Mouse (Mus musculus) myocyte (in vitro differentiated cells): ENCODE results near the gene Rilpl1. TPM values are rescaled to one million over a fixed set of nuclear protein-coding genes. Genes with fewer than 3 reads are reported as not detected.
A peak's percentile ranks its signal among the peaks of the same experiment; 100 is the strongest.
"Not testable (repeated sequence)": the region's sequence is repeated elsewhere in the genome, so short reads cannot be mapped to it uniquely, and the experiment has no call there.

Experiments used
- H3K27me3 ChIP-seq: one replicate; pipeline ENCODE4 v1.6.1; 2011; ENCODE audit not compliant: control insufficient read depth, insufficient read depth, insufficient read length
- H3K36me3 ChIP-seq: one replicate; pipeline ENCODE4 v1.6.1; 2011; ENCODE audit not compliant: control insufficient read depth, insufficient read depth
- H3K4me2 ChIP-seq: one replicate; pipeline ENCODE4 v1.6.1; 2011; ENCODE audit warnings: low read depth, control low read depth
- H3K4me3 ChIP-seq: one replicate; pipeline ENCODE4 v1.5.1; 2011; ENCODE audit warnings: mild to moderate bottlenecking, control low read depth, moderate library complexity
- H3K79me2 ChIP-seq: one replicate; pipeline ENCODE4 v1.6.1; 2011; ENCODE audit not compliant: control insufficient read depth, insufficient read depth
- H3ac ChIP-seq: one replicate; pipeline ENCODE4 v1.6.1; 2011; ENCODE audit not compliant: control insufficient read depth, insufficient read length
- CEBPB ChIP-seq: IDR thresholded peaks from 2 replicates; pipeline ENCODE4 v1.6.1; 2011; ENCODE audit warnings: mild to moderate bottlenecking, moderate library complexity; ENCODE audit not compliant: poor library complexity, insufficient read depth, severe bottlenecking
- E2F4 ChIP-seq: IDR thresholded peaks from one replicate; pipeline ENCODE4 v1.6.1; 2011; ENCODE audit warnings: mild to moderate bottlenecking, control low read depth, moderate library complexity; ENCODE audit not compliant: insufficient read depth
- MAX ChIP-seq: IDR thresholded peaks from one replicate; pipeline ENCODE4 v1.6.1; 2011; ENCODE audit warnings: low read depth, mild to moderate bottlenecking, control low read depth
- MYOD1 ChIP-seq, 3 experiments: IDR thresholded peaks; one replicate each; pipeline ENCODE4 v1.6.1; 2011; ENCODE audit warnings: control low read depth in 2 of 3, low read depth in 2 of 3, mild to moderate bottlenecking in 2 of 3, moderate library complexity in 1 of 3; ENCODE audit not compliant: insufficient read length in 2 of 3, control insufficient read depth in 1 of 3
- MYOG ChIP-seq, 3 experiments: IDR thresholded peaks; one replicate each; pipeline ENCODE4 v1.6.1; 2011; ENCODE audit warnings: control low read depth in 2 of 3, low read depth in 2 of 3, mild to moderate bottlenecking in 2 of 3; ENCODE audit not compliant: insufficient read length in 2 of 3, control insufficient read depth in 1 of 3, insufficient read depth in 1 of 3
- POLR2A ChIP-seq: IDR thresholded peaks from one replicate; pipeline ENCODE4 v1.6.1; 2011; ENCODE audit warnings: low read depth, mild to moderate bottlenecking, control low read depth, moderate library complexity; ENCODE audit not compliant: insufficient read length
- POLR2AphosphoS2 ChIP-seq: IDR thresholded peaks from one replicate; pipeline ENCODE4 v1.6.1; 2011; ENCODE audit warnings: low read depth, control low read depth; ENCODE audit not compliant: insufficient read length
- REST ChIP-seq: IDR thresholded peaks from one replicate; pipeline ENCODE4 v1.6.1; 2011; ENCODE audit warnings: mild to moderate bottlenecking, control low read depth, moderate library complexity; ENCODE audit not compliant: insufficient read depth, insufficient read length
- SRF ChIP-seq: IDR thresholded peaks from one replicate; pipeline ENCODE4 v1.6.1; 2011; ENCODE audit warnings: low read depth; ENCODE audit not compliant: control insufficient read depth, insufficient read length
- TCF12 ChIP-seq: IDR thresholded peaks from one replicate; pipeline ENCODE4 v1.6.1; 2011; ENCODE audit warnings: mild to moderate bottlenecking, control low read depth; ENCODE audit not compliant: poor library complexity, insufficient read depth, severe bottlenecking
- TCF3 ChIP-seq: IDR thresholded peaks from one replicate; pipeline ENCODE4 v1.6.1; 2011; ENCODE audit warnings: low read depth, control low read depth; ENCODE audit not compliant: insufficient read length
- USF1 ChIP-seq: IDR thresholded peaks from one replicate; pipeline ENCODE4 v1.6.1; 2011; ENCODE audit warnings: low read depth, mild to moderate bottlenecking, control low read depth, moderate library complexity
- polyA plus RNA-seq: library from polyadenylated mRNA; unstranded; fragments of >200 nt; fragmentation: generic; extraction: Trizol; gene quantifications from one replicate; pipeline ENCODE4 v1.2.1, GENCODE M21; 2012; ENCODE audit warnings: missing spikeins

The Rilpl1 gene
- polyA plus RNA-seq, 1 experiment, result 43.1 TPM

- Histone ChIP-seq H3K79me2 (peaks cover 13% of the 10 kb centered on the region), H3K36me3 (peaks cover 31% of the 10 kb centered on the region)
- H3K4me2 ChIP-seq, H3K4me3 ChIP-seq, H3K27me3 ChIP-seq, H3ac ChIP-seq: not testable (repeated sequence)
- peak in 1 of 3 experiments; percentile 9 for TF ChIP-seq MYOD1 (IDR thresholded peaks at IDR 0.05; ENCODE audit: control insufficient read depth in 1 of 3, insufficient read length in 2 of 3, low read depth in 2 of 3)
Measured at GRCm38 (mm10) chr5:124550737-124551136, 19.5 kb upstream of the Rilpl1 start.

- Histone ChIP-seq H3K27me3 (no peaks in the 10 kb centered on the region), H3ac (peak overlapping the region; percentile 99), H3K4me3 (peak overlapping the region; percentile 52), H3K36me3 (peaks cover 31% of the 10 kb centered on the region), H3K4me2 (peak overlapping the region; percentile 91), H3K79me2 (peaks cover 56% of the 10 kb centered on the region)
- no peak for TF ChIP-seq SRF
- TF ChIP-seq MYOG (IDR thresholded peaks at IDR 0.05; ENCODE audit: control insufficient read depth in 1 of 3, insufficient read depth in 1 of 3, insufficient read length in 2 of 3, low read depth in 2 of 3), result no peak
- TF ChIP-seq USF1, result no peak
- no peak for TF ChIP-seq POLR2AphosphoS2
- TF ChIP-seq REST, result no peak
- no peak for TF ChIP-seq CEBPB
- no peak for TF ChIP-seq TCF12
- no peak for TF ChIP-seq E2F4
- TF ChIP-seq MAX, result no peak
Measured at GRCm38 (mm10) chr5:124541602-124541973, 10.4 kb upstream of the Rilpl1 start.

GRCm38 (mm10) chr5:124540905-124541601 lies 9.9 kb upstream of the Rilpl1 start:
- TF ChIP-seq POLR2A, result peak; percentile 27
- no peak for TF ChIP-seq E2F4
- no peak for TF ChIP-seq MYOD1 (IDR thresholded peaks at IDR 0.05; ENCODE audit: control insufficient read depth in 1 of 3, insufficient read length in 2 of 3, low read depth in 2 of 3)
- peak; percentile 57; the same call in 1 of the 2 replicates for TF ChIP-seq CEBPB
- no peak for TF ChIP-seq MAX
- Histone ChIP-seq H3K79me2 (peaks cover 51% of the 10 kb centered on the region), H3K27me3 (no peaks in the 10 kb centered on the region), H3K4me3 (peak overlapping the region; percentile 52), H3ac (peak overlapping the region; percentile 99), H3K36me3 (peaks cover 26% of the 10 kb centered on the region), H3K4me2 (peak overlapping the region; percentile 91)

- H3K36me3 ChIP-seq, result peaks cover 20% of the 10 kb centered on the region
- peak within 1 kb of the TSS; percentile 52 for H3K4me3 ChIP-seq
- H3K4me2 ChIP-seq, result peak within 1 kb of the TSS; percentile 91
- peaks cover 45% of the 10 kb centered on the region for H3K79me2 ChIP-seq
- TF ChIP-seq TCF3 (no peak), POLR2A (no peak), TCF12 (no peak), MAX (peak; percentile 70), SRF (no peak), CEBPB (no peak), REST (no peak), USF1 (peak; percentile 96), MYOD1 (IDR thresholded peaks at IDR 0.05; ENCODE audit: control insufficient read depth in 1 of 3, insufficient read length in 2 of 3, low read depth in 2 of 3) (no peak), MYOG (IDR thresholded peaks at IDR 0.05; ENCODE audit: control insufficient read depth in 1 of 3, insufficient read depth in 1 of 3, insufficient read length in 2 of 3, low read depth in 2 of 3) (no peak), POLR2AphosphoS2 (no peak), E2F4 (no peak)
- H3ac ChIP-seq, result peak within 1 kb of the TSS; percentile 99
- no peaks in the 10 kb centered on the region for H3K27me3 ChIP-seq
Measured at GRCm38 (mm10) chr5:124540383-124540786, 9.2 kb upstream of the Rilpl1 start, which contains the start of gene Tmed2. Gene Tmed2 (plus strand): TSS chr5:124540695.

GRCm38 (mm10) chr5:124539905-124540304 lies 8.7 kb upstream of the Rilpl1 start:
- no peak overlapping the region for H3ac ChIP-seq
- peaks cover 15% of the 10 kb centered on the region for H3K36me3 ChIP-seq
- H3K27me3 ChIP-seq, result no peaks in the 10 kb centered on the region
- H3K79me2 ChIP-seq, result peaks cover 41% of the 10 kb centered on the region
- H3K4me3 ChIP-seq, result peak overlapping the region; percentile 52
- H3K4me2 ChIP-seq, result peak overlapping the region; percentile 72
- TF ChIP-seq CEBPB (no peak), SRF (no peak), POLR2A (no peak), E2F4 (no peak), MYOG (IDR thresholded peaks at IDR 0.05; ENCODE audit: control insufficient read depth in 1 of 3, insufficient read depth in 1 of 3, insufficient read length in 2 of 3, low read depth in 2 of 3) (no peak), USF1 (no peak), TCF12 (no peak), POLR2AphosphoS2 (no peak), MAX (no peak), REST (no peak), TCF3 (no peak), MYOD1 (IDR thresholded peaks at IDR 0.05; ENCODE audit: control insufficient read depth in 1 of 3, insufficient read length in 2 of 3, low read depth in 2 of 3) (no peak)
